Mouse (Mus musculus) lung, postnatal 0 days (tissue): Measurements from ENCODE around the gene Tmco4. TPM values are rescaled to one million over a fixed set of nuclear protein-coding genes. Genes with fewer than 3 reads are reported as not detected.
A peak's percentile ranks its signal among the peaks of the same experiment; 100 is the strongest.

ENCODE experiments used
- ATAC-seq: fragments of 200-750 bp; cut with Nextera tagmentation; 2 replicates; pipeline ENCODE4 v1.8.0; 2017; ENCODE audit warnings: moderate library complexity
- DNase-seq: peaks from one replicate; pipeline ENCODE4 v3.0.0-alpha.2; 2016; ENCODE audit warnings: low spot score
- H3K27ac ChIP-seq: fragments of 300-500 bp; sonication (generic); 2 replicates; pipeline ENCODE4 v1.5.1; 2014; ENCODE audit warnings: antibody characterized with exemption, mild to moderate bottlenecking, low read length, mixed read lengths
- H3K27me3 ChIP-seq: fragments of 300-500 bp; sonication (generic); replicated peaks from 2 replicates; pipeline ENCODE4 v1.6.1; 2014; ENCODE audit warnings: low read length, mixed read lengths; ENCODE audit not compliant: insufficient read depth
- H3K36me3 ChIP-seq: fragments of 300-500 bp; sonication (generic); 2 replicates; pipeline ENCODE4 v1.6.1; 2014; ENCODE audit warnings: low read length, mixed read lengths; ENCODE audit not compliant: insufficient read depth
- H3K4me1 ChIP-seq: fragments of 300-500 bp; sonication (generic); 2 replicates; pipeline ENCODE4 v1.6.1; 2014; ENCODE audit warnings: antibody characterized with exemption, low read depth, low read length, mixed read lengths; ENCODE audit not compliant: insufficient read depth
- H3K4me2 ChIP-seq: fragments of 300-500 bp; sonication (generic); replicated peaks from 2 replicates; pipeline ENCODE4 v1.6.1; 2014; ENCODE audit warnings: low read depth, mild to moderate bottlenecking, low read length, moderate library complexity, mixed read lengths
- H3K4me3 ChIP-seq: fragments of 300-500 bp; sonication (generic); 2 replicates; pipeline ENCODE4 v1.5.1; 2014; ENCODE audit warnings: low read depth, low read length
- H3K9ac ChIP-seq: fragments of 300-500 bp; sonication (generic); replicated peaks from 2 replicates; pipeline ENCODE4 v1.6.1; 2014; ENCODE audit warnings: low read depth, mild to moderate bottlenecking
- H3K9me3 ChIP-seq: fragments of 300-500 bp; sonication (generic); 2 replicates; pipeline ENCODE4 v1.6.1; 2016; ENCODE audit warnings: low read length, mixed read lengths
- CTCF ChIP-seq: IDR thresholded peaks from 2 replicates; pipeline ENCODE4 v1.5.1; 2016; ENCODE audit warnings: antibody characterized with exemption, mild to moderate bottlenecking
- EP300 ChIP-seq: IDR thresholded peaks from 2 replicates; pipeline ENCODE4 v1.6.1; 2016; ENCODE audit warnings: antibody characterized with exemption, mild to moderate bottlenecking, control low read depth
- WGBS: fragments of 180-500 bp; shearing (Covaris S2); extraction: QIAGEN DNeasy Blood & Tissue Kit; methylation state at CpG from one replicate; pipeline ENCODE4 v1.1.7; 2014; 5-methylcytosine and 5-hydroxymethylcytosine counted together
- polyA plus RNA-seq: library from polyadenylated mRNA; unstranded; fragments of >200 nt; fragmentation: Nextera tagmentation; extraction: Ambion mirVana; gene quantifications from 2 replicates; pipeline ENCODE4 v1.2.1, GENCODE M21; 2015

Tmco4 gene
- polyA plus RNA-seq, 1 experiment from 2014 or later, result 8.5 TPM

- Histone ChIP-seq H3K4me3 (no peak overlapping the region), H3K27ac (peak overlapping the region; percentile 74), H3K9me3 (no peaks in the 10 kb centered on the region), H3K4me1 (no peaks in the 10 kb centered on the region; the same call in 1 of the 2 replicates), H3K36me3 (no peaks in the 10 kb centered on the region), H3K27me3 (no peaks in the 10 kb centered on the region), H3K4me2 (no peak overlapping the region), H3K9ac (no peak overlapping the region)
- ATAC-seq (no peak), DNase-seq (peak; percentile 28)
- WGBS, result 23% methylated on average over 7 of the region's 7 CpGs
- TF ChIP-seq CTCF (no peak), EP300 (0 out of 2 replicates have a peak, but pooled peaks have one; percentile 2)
Observed at GRCm38 (mm10) chr4:138941401-138941800, 31.3 kb upstream of the Tmco4 start.

GRCm38 (mm10) chr4:138941966-138942365, 30.7 kb upstream of the Tmco4 start:
- no peak overlapping the region for H3K4me3 ChIP-seq
- H3K4me2 ChIP-seq, result no peak overlapping the region
- no peaks in the 10 kb centered on the region for H3K9me3 ChIP-seq
- 19% methylated on average over 6 of the region's 6 CpGs for WGBS
- peak overlapping the region; percentile 74 for H3K27ac ChIP-seq
- peak; percentile 45; the same call in 1 of the 2 replicates for TF ChIP-seq EP300
- no peak for TF ChIP-seq CTCF
- ATAC-seq (peak; percentile 10; the same call in 1 of the 2 replicates), DNase-seq (peak; percentile 64)
- no peak overlapping the region for H3K9ac ChIP-seq
- no peaks in the 10 kb centered on the region for H3K27me3 ChIP-seq
- no peaks in the 10 kb centered on the region for H3K36me3 ChIP-seq
- H3K4me1 ChIP-seq, result no peaks in the 10 kb centered on the region; the same call in 1 of the 2 replicates

GRCm38 (mm10) chr4:138943730-138944129, 29.0 kb upstream of the Tmco4 start:
- no peaks in the 10 kb centered on the region for H3K36me3 ChIP-seq
- H3K27me3 ChIP-seq, result no peaks in the 10 kb centered on the region
- no peaks in the 10 kb centered on the region for H3K9me3 ChIP-seq
- no peak for TF ChIP-seq EP300
- TF ChIP-seq CTCF, result peak; percentile 85
- ATAC-seq, result peak; percentile 50
- 28% methylated on average over 15 of the region's 15 CpGs for WGBS
- no peaks in the 10 kb centered on the region; the same call in 1 of the 2 replicates for H3K4me1 ChIP-seq
- H3K4me3 ChIP-seq, result peak overlapping the region; percentile 39
- peak overlapping the region; percentile 36 for H3K4me2 ChIP-seq
- no peak overlapping the region for H3K9ac ChIP-seq
- H3K27ac ChIP-seq, result peak overlapping the region; percentile 7; the same call in 1 of the 2 replicates
- peak; percentile 96 for DNase-seq

GRCm38 (mm10) chr4:138948257-138948656, 24.4 kb upstream of the Tmco4 start:
- H3K9me3 ChIP-seq, result no peaks in the 10 kb centered on the region
- H3K36me3 ChIP-seq, result no peaks in the 10 kb centered on the region
- 83% methylated on average over 2 of the region's 2 CpGs for WGBS
- DNase-seq, result no peak
- no peak overlapping the region for H3K9ac ChIP-seq
- H3K4me3 ChIP-seq, result no peak overlapping the region
- ATAC-seq, result no peak
- H3K27me3 ChIP-seq, result no peaks in the 10 kb centered on the region
- H3K4me1 ChIP-seq, result no peaks in the 10 kb centered on the region
- H3K27ac ChIP-seq, result no peak overlapping the region
- no peak overlapping the region for H3K4me2 ChIP-seq
- 0 out of 2 replicates have a peak, but pooled peaks have one; percentile 4 for TF ChIP-seq CTCF
- no peak for TF ChIP-seq EP300

GRCm38 (mm10) chr4:138958612-138959011, 14.1 kb upstream of the Tmco4 start:
- no peak overlapping the region for H3K27ac ChIP-seq
- H3K4me3 ChIP-seq, result no peak overlapping the region
- H3K36me3 ChIP-seq, result no peaks in the 10 kb centered on the region
- no peaks in the 10 kb centered on the region for H3K4me1 ChIP-seq
- WGBS, result 84% methylated on average over 9 of the region's 9 CpGs
- no peaks in the 10 kb centered on the region for H3K27me3 ChIP-seq
- ATAC-seq, result no peak
- no peak overlapping the region for H3K4me2 ChIP-seq
- no peaks in the 10 kb centered on the region for H3K9me3 ChIP-seq
- no peak for TF ChIP-seq CTCF
- TF ChIP-seq EP300, result no peak
- no peak for DNase-seq
- H3K9ac ChIP-seq, result no peak overlapping the region

GRCm38 (mm10) chr4:138959120-138959519, 13.6 kb upstream of the Tmco4 start:
- no peaks in the 10 kb centered on the region for H3K9me3 ChIP-seq
- ATAC-seq, result no peak
- WGBS, result 79% methylated on average over 15 of the region's 15 CpGs
- TF ChIP-seq EP300 (no peak), CTCF (no peak)
- no peak overlapping the region for H3K9ac ChIP-seq
- H3K4me1 ChIP-seq, result no peaks in the 10 kb centered on the region
- no peak overlapping the region for H3K4me3 ChIP-seq
- DNase-seq, result no peak
- no peak overlapping the region for H3K27ac ChIP-seq
- H3K27me3 ChIP-seq, result no peaks in the 10 kb centered on the region
- no peak overlapping the region for H3K4me2 ChIP-seq
- no peaks in the 10 kb centered on the region for H3K36me3 ChIP-seq

GRCm38 (mm10) chr4:138959926-138960325, 12.8 kb upstream of the Tmco4 start:
- H3K36me3 ChIP-seq, result no peaks in the 10 kb centered on the region
- no peak overlapping the region for H3K4me3 ChIP-seq
- no peak for DNase-seq

More at GRCm38 (mm10) chr4:138959926-138960325, 12.8 kb upstream of the Tmco4 start:
- H3K9me3 ChIP-seq, result no peaks in the 10 kb centered on the region
- H3K4me1 ChIP-seq, result no peaks in the 10 kb centered on the region
- no peak overlapping the region for H3K9ac ChIP-seq
- no peak for TF ChIP-seq EP300
- no peak for TF ChIP-seq CTCF
- ATAC-seq, result no peak
- WGBS, result 65% methylated on average over 7 of the region's 7 CpGs
- H3K27ac ChIP-seq, result no peak overlapping the region
- H3K27me3 ChIP-seq, result no peaks in the 10 kb centered on the region
- no peak overlapping the region for H3K4me2 ChIP-seq
